Mouse (Mus musculus): ENCODE results near the gene Jam2.

The Jam2 gene

DNA sequence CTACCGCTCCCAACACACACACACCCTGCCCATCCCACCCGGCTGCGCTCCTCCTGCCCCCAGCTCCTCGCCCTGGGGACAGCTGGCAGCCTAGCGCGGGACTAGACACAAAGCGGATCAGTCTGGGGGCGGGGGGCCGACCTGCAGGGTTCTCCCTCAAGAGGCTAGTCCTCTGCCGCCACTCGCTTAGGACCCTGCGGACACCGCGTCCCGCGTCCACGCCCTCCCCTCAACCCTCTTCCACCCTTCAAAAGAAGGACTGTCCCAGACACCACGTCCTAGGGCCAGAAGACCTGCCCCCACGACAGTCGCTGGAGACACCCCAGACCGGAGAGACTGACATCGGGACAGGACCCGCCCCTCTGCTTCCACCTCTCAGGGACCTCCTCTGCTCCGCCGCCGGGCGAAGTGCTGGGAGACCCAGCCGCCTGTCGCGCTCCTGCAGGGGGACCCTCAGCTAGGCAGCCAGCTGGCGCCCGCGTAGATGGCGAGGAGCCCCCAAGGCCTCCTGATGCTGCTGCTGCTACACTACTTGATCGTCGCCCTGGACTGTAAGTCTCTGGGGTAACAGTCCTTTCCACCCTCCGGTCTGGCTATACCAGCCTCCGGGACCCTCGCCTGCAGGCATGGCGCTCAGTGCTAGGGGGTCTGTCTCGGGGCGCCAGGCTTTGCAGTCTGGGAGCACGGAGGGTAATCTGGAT, at the start of gene Jam2:
TSS of gene Jam2 (plus strand) at position 121 of the 701 bp plus-strand sequence.
- peak; percentile 57 for DNase-seq

DNA sequence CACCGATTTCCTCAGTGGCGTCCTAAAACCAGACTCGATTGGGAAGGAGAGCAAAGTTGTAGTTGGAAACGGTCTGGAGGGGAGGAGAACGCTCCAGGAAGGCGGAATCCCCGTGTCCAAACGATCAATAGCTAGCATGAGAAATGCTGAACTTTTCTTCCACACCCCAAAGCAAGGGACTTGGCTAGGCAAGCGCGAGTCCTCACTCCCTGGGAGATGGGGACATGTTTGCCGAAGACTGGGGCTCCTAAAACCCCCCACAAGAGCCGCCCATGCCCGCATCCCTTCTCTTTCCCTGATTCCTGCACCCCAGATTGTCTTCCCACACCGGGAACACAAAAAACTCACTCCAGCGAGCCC, 39.1 kb upstream of the Jam2 start:
- no peak for DNase-seq

DNA sequence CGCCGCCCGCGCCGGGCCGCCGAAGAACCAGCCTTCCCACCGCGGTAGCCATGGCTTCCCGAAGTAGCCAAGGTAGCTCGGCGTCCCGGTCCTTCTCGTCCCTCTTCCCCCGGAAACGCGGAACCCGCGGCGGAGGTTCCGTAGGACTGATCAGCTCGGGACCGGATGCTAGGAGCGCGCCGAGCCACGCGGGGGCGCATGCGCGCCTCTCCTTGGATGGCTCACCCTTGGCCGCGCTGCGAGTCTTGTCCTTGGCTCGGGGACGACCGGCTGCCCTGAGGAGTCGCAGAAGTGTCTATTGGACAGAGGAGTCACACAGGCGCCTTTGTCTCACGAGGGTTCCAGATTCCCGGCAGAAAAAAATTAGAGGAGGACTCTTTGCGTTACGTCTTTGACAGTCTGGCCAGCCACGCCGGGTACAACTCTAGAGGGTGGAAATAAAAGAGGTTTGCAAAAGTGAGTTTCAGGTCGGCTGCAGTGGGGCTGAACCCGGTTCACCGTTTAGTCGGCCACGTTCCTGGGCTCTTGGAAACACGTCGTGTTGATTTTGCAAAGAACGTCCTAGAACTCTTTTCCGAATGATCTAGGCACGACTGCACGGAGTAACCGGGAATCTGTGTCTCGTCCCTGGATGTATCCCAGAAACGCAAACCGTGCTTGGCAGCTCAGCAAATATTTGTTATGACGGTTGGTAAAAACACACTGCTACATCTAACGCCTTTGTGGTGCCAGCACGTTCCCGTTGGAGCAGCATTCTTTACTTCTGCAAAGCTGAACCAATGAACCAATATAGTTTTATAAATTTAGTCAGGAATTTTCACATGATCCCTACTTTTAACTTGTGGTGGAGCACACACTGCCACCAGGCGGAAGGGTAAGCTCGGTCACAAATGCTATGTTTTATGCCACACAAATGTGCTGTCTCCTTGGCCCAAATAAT, 38.5 kb upstream of the Jam2 start, which contains the start of gene Mrpl39:
TSS of gene Mrpl39 (minus strand) at position 577 of the 940 bp plus-strand sequence.
- peak; percentile 97 for DNase-seq

DNA sequence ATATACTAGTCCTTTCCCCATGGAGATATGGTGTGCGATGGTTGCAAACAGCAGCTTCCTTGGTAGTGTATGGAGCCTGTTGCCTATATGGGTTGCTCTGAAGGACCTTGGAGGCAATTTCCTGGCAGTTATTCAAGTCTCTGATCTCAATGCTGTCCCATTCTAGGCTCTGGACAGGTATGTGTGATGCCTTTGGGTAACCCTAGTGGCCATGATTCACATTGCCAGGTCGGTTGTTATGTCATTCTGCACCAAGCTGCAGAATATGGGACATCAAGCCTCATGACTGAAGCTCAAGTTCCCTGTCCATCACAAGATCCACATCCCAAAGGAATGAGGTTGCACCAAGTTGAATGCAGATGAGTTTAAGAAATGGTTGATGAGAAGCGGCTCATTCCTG, 36.6 kb upstream of the Jam2 start:
- DNase-seq = no peak

DNA sequence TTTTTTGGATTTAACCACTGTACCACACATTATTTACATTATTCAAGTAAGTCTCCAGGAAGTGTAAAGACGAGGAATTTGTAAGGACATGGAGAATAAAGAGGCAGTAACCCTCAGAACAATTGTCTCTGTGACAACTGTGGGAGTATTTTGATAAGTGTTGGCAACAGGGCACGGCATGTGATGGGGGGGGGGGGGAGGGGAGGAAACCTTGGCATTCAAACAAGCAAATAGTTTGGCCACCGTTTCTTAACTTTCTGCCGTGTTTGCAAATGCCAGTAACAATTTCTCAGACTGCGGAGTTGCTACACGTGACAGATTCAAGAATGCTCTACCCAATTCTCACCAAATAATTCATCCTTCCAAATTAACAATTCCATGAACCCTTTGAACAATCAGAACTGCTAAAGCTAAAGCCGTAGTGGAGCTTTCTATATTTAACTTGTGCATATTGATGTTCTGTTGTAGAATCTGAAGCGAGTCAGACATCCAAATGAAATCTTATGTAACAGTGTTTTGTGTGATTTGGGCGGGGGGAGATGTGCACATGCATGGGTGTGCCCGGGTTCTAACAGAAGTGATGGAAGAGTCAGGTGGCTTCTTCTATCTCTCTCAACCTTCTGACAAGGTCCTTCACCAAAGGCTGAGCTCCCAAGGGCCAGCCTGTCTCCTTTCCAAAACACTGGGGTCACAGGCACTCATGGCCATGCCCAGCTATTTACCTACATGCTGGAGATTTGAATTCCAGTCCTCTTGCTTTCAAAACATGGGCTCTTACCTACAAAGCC, 29.0 kb upstream of the Jam2 start:
- no peak for DNase-seq

DNA sequence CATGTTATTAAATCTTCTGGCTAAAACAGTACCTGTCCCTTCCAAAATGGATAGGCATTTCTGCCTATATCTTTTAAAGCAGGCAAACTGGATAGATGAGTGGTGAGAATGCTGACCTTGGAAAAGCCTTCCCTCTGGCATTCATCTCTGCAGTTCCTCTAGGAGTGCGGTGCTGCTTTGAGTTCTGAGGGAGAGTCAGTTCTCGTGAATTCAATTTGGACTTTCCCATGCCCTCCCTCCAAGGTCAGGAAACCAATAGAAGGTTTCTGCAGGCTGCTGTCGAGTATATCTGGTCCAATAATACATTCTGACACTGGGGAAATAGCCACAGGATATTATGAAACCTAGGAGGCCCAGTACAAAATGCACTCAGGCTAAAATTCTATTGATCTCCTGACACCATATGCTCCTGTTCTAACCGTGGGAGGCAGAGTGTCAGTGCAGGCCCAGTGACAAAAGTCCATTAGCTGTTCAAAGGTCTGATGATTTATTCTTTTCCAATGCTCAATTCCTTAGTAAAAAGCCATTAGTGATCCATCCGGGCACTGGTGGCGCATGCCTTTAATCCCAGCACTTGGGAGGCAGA, 28.1 kb upstream of the Jam2 start:
- no peak for DNase-seq

DNA sequence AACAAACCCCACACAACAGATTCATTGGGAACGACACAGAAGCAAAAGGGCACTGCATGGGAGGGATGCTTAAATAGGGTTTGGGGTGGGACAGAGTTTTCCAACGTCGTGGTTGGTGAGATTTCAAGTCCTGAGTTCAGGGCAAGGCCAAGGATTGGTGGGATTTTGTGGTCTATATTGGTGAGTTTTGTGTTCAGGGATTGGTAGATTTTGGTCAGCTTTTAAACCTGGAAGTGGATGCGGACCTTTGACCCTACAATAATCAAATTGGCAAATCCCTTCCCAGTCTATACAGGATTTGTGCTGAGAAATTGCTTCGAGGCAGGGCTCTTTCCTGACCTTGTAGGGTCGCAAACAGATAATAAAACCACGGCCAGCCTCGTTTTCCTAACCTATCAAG, 6.0 kb upstream of the Jam2 start:
- no peak for DNase-seq

DNA sequence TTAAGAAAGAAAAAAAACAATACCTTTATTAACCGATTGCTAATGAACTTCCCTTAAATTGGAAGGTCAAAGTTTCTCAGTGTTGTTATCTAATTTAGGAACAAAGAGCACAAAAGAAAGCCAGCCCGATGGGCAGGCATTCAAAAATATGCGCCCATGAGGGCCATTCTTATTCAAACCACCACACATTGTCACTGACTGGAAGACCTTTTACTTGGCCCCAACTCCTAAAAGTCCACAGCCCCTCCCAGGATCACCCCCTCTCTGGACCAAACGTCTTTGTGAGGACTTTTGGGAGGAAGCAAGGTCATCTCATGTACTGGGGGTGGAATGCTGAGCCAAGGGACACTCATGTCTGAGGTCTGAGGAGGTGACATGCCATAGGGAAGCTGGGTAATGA, 4.7 kb upstream of the Jam2 start:
- DNase-seq = no peak

DNA sequence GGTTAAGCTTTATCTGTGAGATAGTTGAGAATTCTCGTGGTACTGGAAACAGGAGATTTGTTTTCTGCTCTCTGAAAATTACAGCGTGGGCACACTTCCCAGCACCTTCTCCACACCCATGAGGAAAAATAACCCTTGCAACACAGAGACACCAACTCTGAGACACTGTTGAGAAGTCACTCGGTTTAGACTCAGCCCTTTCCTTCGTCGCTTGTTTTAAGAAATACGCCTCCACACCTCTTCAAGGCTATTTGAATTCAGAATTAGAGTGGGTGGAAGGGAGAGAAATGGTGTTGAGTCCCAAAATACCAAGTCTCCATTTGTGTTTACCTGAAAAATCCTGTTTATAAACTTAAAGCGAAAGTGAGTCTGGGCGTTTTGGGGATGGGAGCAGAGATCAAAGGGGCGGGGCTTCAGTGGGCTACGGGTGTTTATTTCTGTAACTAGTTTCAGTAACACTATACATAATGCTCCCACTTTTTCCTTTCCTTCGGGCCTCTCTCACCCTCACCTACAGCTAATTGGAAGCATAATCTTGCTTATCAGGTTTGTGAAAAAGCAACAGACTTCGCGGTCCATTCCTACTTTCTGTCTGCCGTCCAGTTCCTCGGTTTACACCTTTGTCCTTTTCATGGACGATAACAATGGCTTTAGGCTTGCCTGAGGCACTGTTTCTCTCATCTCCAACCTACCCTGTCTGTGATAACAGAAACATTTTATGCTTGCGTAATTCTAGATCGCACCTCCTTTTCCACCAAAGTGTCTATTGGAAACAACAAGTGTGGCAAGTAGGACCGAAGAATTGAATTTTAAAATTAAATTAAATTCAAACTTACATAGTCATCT, 4.1 kb upstream of the Jam2 start:
- DNase-seq = no peak

DNA sequence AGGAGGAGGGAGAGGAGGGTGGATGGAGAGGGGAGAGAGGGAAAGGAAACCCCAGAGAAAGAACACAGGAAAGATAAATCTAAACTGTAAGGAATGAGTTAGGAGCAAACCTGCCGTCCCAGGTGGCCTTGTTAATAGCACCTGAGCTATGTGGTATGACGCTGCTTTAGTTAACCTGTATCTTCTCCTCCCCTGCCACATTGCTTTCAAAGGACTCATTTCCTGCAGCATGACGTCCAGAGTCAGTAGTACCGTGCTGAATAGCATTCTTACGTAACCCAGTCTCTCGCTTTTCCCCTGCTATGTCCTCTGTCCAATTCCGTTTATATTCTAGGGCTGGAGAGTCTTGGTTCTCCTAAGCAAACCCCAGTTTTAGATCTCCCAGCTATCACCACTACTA, 3.0 kb upstream of the Jam2 start:
- DNase-seq = no peak

DNA sequence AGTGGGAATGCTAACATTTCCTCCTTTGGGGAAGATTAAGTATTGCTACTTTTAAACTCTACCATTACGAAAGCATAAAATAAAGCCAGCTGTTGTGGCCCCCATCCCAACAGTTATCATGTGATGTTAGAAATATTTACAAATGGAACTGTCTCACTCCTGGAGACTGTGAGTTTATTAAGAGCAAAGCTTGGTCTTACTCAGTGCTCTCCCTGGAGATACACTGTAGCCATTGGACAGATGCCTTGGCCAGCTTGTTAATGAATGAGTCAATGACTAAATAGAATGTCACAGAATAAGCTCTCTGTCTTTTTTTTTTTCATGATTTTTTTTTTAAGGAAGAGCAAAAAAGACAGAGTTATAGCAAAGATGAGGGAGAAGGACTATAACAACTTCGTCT, 2.5 kb upstream of the Jam2 start:
- no peak for DNase-seq

DNA sequence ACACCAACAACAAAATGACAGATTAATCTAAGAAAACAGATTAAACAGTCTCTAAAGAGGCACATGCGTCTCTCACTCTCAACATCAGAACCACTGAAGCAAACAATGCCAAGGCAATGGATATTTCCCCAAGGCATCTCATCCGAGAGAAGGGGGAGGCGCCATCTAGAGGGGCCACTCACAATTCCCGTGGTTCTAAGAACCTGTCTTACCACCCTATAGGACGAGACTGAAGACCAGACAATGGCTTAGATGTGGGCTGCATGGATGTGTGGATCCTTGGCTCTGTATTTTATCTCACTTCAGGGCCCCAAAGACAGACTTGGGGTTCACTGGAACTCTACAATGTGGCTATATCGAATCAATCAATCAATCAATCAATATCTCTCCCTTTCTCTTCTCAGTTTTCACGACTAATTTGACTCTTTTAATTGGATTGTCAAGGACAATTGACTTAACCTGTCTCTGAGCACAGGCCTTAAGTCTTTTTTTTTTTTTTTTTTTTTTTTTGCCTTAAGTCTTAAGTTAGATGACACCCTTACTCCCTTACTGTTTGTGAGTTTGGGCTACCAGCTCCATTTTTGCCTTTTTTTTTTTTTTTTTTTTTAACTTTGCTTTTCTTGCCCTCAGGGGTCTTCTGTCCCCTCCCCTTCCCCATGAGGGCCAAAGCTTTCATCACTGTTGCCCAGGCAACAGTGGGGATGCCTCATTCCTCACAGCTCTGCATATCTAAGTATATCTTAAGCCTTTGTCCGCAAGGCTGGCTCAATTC, 1.2 kb upstream of the Jam2 start:
- no peak for DNase-seq

DNA sequence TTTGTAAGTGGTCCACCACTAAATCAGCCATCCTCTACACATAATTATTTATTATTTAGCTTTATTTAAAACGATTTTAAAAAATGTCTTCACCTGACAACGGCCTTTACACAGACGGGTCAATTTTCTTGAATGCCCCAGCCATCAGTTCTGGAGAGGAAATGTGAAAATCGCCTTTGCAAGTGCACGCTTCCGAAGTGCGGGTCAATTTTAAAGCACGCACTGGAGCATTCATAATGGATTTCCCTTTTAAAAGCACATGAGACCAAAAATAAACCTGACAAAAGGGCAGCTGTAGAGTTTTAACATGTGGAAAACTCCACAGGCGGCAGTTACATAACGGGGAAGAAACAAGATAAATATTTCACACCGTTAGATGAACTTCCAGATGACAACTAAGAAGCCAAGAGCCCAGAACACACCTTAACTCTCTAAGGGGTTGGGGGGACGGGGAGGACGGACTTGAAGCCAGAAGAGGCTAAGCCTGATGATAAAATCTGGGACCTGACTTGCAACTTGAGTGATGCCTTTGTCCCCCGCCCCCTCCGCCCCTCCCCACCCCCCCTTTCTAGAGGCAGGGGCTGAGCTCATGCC, 558 bp upstream of the Jam2 start:
- DNase-seq = no peak

DNA sequence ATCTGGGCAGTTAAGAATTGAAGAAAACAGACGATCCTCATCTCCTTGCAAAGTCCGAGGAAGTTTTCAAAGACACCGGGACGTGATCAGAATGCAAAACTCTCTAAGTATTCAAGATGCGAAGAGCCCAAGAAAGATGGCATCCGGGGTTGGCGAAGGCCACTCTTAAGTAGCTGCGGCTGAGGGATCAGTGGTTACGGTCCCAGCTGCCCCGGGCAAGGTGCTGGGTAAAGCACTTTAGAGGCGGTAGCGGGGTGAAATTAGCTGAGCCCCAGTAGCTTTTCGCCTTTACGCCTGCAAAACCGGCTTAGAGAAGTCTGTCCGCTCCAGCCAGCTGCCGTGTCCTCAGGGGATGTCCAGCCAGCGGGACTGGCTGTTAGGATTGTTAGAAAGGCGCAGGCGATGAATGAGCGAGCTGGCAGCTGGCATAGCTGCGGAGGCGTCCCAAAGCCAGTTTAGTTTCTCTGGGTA, 873 bp downstream of the Jam2 start:
- DNase-seq = peak; percentile 29

DNA sequence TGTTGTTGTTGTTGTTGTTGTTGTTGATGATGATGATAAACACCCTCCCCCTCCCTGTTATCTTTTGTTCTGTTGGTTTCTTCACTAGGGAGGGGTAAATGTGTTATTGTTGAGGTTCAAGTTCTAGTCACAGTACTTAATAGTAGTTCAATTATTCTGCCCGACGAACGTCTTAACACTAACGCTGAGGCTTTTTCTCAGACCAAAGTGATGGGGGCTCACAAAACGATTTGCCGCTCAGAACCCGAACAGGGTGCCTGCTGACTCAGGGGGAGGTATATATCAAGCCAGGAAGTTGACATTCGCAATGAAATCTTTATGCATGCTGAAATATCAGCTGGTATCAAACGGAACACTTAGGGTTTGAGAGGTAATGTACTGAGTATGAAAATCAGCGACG, 1.4 kb downstream of the Jam2 start:
- DNase-seq = no peak

DNA sequence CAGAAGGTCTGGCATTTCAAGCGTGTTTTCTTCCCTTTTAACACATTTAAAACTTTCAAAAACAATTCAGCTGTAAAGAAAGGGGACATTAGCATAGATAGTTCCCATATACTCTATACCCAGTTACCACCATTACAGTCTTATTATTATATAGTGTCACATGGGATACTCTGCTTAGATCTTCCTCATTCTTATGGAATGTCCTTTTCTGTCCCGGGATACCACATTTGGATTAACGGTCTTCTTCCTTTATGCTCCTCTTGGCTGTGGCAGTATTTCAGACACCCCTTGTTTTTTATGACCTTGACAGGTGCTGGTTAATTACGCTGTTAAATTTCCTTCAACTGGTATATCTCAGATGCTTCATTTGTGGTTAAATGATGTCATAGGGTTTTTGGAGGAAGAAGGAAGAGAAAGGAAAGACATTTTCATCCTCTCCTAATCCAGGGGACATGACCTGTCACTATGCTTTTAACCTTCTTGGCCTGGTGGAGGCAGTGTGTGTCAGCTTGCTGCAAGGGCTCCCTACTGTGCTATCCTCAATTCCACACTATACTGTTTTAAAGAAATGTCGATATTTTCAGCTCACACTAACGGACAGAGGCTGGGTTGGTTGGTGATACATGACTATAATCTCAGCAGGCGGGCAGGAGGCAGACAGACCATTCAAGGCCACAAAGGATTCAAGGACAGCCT, 2.3 kb downstream of the Jam2 start:
- no peak for DNase-seq

DNA sequence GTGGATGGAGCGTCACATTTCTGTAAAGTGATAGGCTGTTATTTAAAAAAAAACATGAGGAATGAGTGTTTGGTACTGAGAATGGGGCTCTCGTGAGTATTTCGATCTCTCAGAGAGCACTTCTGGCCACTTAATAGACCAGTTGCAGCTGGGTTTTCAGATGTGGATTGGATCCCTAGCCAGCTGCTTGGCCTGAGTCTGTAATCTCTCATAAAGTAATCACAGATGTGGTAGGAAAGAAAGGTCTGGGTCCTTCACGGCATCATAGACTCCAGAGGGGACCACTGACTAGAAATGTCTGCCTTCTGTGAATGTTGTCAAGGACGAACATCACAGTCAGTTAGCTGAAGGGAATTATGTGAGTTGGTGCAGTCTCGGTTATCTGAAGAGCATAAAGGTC, 4.5 kb downstream of the Jam2 start:
- DNase-seq = no peak

DNA sequence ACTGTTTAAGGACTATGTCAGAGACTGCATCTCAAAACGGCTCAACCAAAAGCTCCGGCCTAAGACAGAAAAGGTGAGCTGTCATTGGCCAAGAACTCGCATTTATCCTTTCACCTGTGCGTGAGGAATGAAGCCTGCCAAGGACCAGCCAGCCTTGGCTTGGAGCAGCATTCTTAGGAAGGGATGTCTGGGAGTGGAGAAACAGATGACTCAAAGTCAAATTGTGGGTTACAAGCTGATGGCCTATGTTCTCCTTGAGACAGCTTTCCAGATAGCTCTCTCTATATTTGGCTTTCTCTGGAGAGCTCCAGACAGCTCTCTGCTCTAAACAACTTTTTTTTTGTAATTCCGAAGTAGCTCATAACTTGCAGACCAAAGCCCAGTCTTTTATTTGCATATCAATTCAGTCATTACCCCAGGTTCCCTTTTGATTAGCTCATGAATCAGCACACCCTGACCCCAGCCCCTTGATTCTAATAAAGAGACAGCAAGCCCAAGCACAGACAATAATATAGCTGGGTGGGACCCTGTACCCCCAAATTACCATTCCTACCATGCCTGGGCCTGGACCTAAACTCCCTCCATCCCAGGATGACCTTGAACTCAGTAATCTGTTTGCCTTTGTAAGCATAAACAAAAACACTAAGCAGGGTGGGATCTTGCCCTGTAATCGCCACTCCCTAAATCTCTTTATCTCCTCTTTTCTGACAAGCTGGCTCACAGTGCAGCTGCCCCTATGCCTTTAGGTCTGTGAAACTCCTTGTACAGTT, 5.1 kb downstream of the Jam2 start:
- DNase-seq = no peak

DNA sequence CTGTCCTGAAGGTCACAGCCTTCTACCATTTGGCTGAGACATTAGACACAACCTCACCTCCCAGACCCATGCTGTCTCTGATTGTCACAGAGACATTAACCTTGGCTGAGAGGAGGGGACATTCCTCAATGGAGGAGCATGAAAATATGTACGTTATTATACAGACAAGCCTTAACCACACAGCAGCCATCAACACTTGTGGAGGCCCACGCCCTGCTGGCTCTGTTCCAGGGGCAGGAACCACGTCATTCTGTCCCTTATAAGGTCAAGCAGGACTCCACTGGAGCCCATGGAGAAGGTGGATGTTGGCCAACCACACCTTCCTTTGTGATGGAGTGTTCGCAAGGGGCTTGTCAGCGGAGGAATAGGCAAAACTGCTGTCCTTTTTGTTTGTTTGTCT, 5.8 kb downstream of the Jam2 start:
- DNase-seq = no peak
